Mouse (Mus musculus): ENCODE data around the gene Spty2d1. TPM values are rescaled to one million over a fixed set of nuclear protein-coding genes. Genes with fewer than 3 reads are reported as not detected.

Spty2d1 gene
- total and polyA plus RNA-seq, 3 experiments, result 14.4 to 36.9 (median 14.9) TPM

GRCm38 (mm10) chr7:46964070-46964469, 44.1 kb downstream of the Spty2d1 start:
- Histone ChIP-seq H3K27ac (ENCODE audit: control insufficient read depth, low read depth, low read length) (no peak overlapping the region), H3K4me1 (ENCODE audit: control insufficient read depth in 1 of 2, insufficient read depth in 2 of 2, low read length in 2 of 2) (peaks cover 17 to 22% of the 10 kb centered on the region in 2 experiments), H3K9me3 (replicated peaks; ENCODE audit: insufficient read depth, low read length) (no peaks in the 10 kb centered on the region), H3K79me2 (ENCODE audit: control insufficient read depth, insufficient read depth, low read length, poor library complexity) (no peaks in the 10 kb centered on the region), H3K9ac (ENCODE audit: control insufficient read depth, low read depth, low read length, poor library complexity, severe bottlenecking) (peak overlapping the region; percentile 67), H3K4me3 (ENCODE audit: control insufficient read depth in 1 of 2, insufficient read depth in 1 of 2, low read depth in 2 of 2, low read length in 2 of 2) (peak overlapping the region; percentile 49 to 56), H3K36me3 (ENCODE audit: control insufficient read depth in 1 of 2, insufficient read depth in 2 of 2, low read length in 2 of 2) (peaks cover 0 to 22% of the 10 kb centered on the region in 2 experiments; a peak in 2 of 4 replicates), H3K27me3 (ENCODE audit: control insufficient read depth in 1 of 2, insufficient read depth in 2 of 2, low read length in 2 of 2) (no peaks in the 10 kb centered on the region)
- TF ChIP-seq NELFE (IDR thresholded peaks at IDR 0.05; ENCODE audit: low read depth, low read length), result 0 out of 2 replicates have a peak, but pooled peaks have one; percentile 21
- 0 out of 2 replicates have a peak, but pooled peaks have one; percentile 6 for TF ChIP-seq SMC3 (IDR thresholded peaks at IDR 0.05; ENCODE audit: low read depth, low read length)
- TF ChIP-seq JUND (IDR thresholded peaks at IDR 0.05; ENCODE audit: low read depth, low read length), result no peak
- DNase-seq (ENCODE audit: low read depth, low spot score), result peak; percentile 23

DNA sequence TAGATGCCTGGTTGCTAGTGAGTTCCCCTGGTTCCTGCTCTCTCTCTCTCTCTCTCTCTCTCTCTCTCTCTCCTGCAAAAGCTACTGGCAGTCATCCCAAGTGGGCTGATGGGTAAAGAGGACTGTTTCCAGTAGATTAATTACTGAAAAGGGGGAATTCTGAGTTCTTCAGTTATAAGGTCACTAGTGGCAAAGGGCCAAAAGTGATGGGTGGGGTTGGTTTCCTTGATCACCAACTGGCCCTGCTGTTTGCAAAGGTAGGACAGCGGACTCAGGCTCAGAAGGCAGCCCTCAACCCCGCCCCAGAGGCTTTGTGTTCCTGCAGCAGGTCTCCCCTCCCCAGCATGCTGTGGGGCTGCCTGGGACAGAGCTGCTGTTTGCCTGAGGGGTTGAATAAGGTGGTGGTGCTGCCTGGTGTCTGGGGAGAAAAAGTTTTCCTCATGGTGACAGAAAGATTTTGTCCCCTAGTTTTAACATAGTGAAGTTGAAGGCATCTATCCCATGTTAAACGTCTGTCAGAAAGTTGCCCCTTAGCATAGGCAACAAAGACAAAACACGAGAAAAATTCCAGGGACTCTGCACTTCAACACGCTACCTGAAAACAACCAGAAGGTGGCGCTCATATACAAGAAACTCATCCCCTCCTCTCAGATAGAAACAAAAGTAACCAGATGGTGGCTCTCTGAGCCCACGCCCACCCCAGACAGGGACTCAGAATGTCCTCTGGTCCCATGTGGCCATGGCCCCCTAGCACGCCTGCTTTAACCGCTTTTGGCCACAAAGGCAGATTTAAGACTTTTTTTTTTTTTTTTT, 45.2 kb downstream of the Spty2d1 start:
- H3K27ac ChIP-seq (ENCODE audit: control insufficient read depth, low read depth, low read length), result no peak overlapping the region
- no peaks in the 10 kb centered on the region for H3K9me3 ChIP-seq (replicated peaks; ENCODE audit: insufficient read depth, low read length)
- peak overlapping the region; percentile 49 to 56 for H3K4me3 ChIP-seq (ENCODE audit: control insufficient read depth in 1 of 2, insufficient read depth in 1 of 2, low read depth in 2 of 2, low read length in 2 of 2)
- DNase-seq (ENCODE audit: low read depth, low spot score), result peak; percentile 88
- H3K9ac ChIP-seq (ENCODE audit: control insufficient read depth, low read depth, low read length, poor library complexity, severe bottlenecking), result peak overlapping the region; percentile 67
- no peaks in the 10 kb centered on the region for H3K79me2 ChIP-seq (ENCODE audit: control insufficient read depth, insufficient read depth, low read length, poor library complexity)
- H3K4me1 ChIP-seq (ENCODE audit: control insufficient read depth in 1 of 2, insufficient read depth in 2 of 2, low read length in 2 of 2), result peaks cover 17 to 22% of the 10 kb centered on the region in 2 experiments
- no peaks in the 10 kb centered on the region; a peak in 1 of 4 replicates for H3K27me3 ChIP-seq (ENCODE audit: control insufficient read depth in 1 of 2, insufficient read depth in 2 of 2, low read length in 2 of 2)
- peaks cover 0 to 22% of the 10 kb centered on the region in 2 experiments; a peak in 2 of 4 replicates for H3K36me3 ChIP-seq (ENCODE audit: control insufficient read depth in 1 of 2, insufficient read depth in 2 of 2, low read length in 2 of 2)
- TF ChIP-seq MYC (IDR thresholded peaks at IDR 0.05; ENCODE audit: low read depth, low read length) (peak; percentile 61; the same call in 1 of the 2 replicates), KAT2A (conservative IDR thresholded peaks at IDR 0.05; ENCODE audit: low read depth, low read length) (no peak), ETS1 (IDR thresholded peaks at IDR 0.05; ENCODE audit: low read depth, low read length) (peak; percentile 28; the same call in 1 of the 2 replicates), MAFK (IDR thresholded peaks at IDR 0.05; ENCODE audit: borderline replicate concordance, low read depth, low read length) (no peak), NELFE (IDR thresholded peaks at IDR 0.05; ENCODE audit: low read depth, low read length) (no peak), TCF12 (IDR thresholded peaks at IDR 0.05; ENCODE audit: low read depth, low read length) (peak; percentile 20; the same call in 1 of the 2 replicates), MEF2A (IDR thresholded peaks at IDR 0.05; ENCODE audit: extremely low read depth, insufficient replicate concordance, low read depth, low read length, poor library complexity, severe bottlenecking) (no peak), TBP (IDR thresholded peaks at IDR 0.05; ENCODE audit: low read depth, low read length) (0 out of 2 replicates have a peak, but pooled peaks have one; percentile 18), E2F4 (IDR thresholded peaks at IDR 0.05; ENCODE audit: borderline replicate concordance, low read depth, low read length) (no peak), ZC3H11A (IDR thresholded peaks at IDR 0.05; ENCODE audit: low read depth, low read length) (peak; percentile 89), MYB (IDR thresholded peaks at IDR 0.05; ENCODE audit: low read depth, low read length) (no peak), CHD2 (IDR thresholded peaks at IDR 0.05; ENCODE audit: low read length) (no peak), NRF1 (IDR thresholded peaks at IDR 0.05; ENCODE audit: insufficient read depth, low read depth, low read length, poor library complexity, severe bottlenecking) (no peak), ELF1 (IDR thresholded peaks at IDR 0.05; ENCODE audit: low read depth, low read length) (no peak), USF2 (IDR thresholded peaks at IDR 0.05; ENCODE audit: borderline replicate concordance in 1 of 2, insufficient read depth in 1 of 2, low read depth in 1 of 2, low read length in 2 of 2) (no peak), ZNF384 (IDR thresholded peaks at IDR 0.05; ENCODE audit: low read depth, low read length) (peak; percentile 60; the same call in 1 of the 2 replicates), POLR2AphosphoS2 (IDR thresholded peaks at IDR 0.05; ENCODE audit: low read length) (no peak), UBTF (IDR thresholded peaks at IDR 0.05; ENCODE audit: borderline replicate concordance, insufficient read depth, low read depth, low read length) (no peak), RCOR1 (IDR thresholded peaks at IDR 0.05; ENCODE audit: low read depth, low read length) (no peak), EP300 (IDR thresholded peaks at IDR 0.05; ENCODE audit: low read depth in 1 of 2, low read length in 2 of 2) (peak; percentile 20 to 32; a peak in 2 of 4 replicates), ZMIZ1 (IDR thresholded peaks at IDR 0.05; ENCODE audit: low read depth, low read length) (no peak), JUND (IDR thresholded peaks at IDR 0.05; ENCODE audit: low read depth, low read length) (peak; percentile 96), MXI1 (IDR thresholded peaks at IDR 0.05; ENCODE audit: low read depth, low read length) (peak; percentile 74; the same call in 1 of the 2 replicates), SIN3A (IDR thresholded peaks at IDR 0.05; ENCODE audit: low read length) (peak; percentile 72), GATA1 (IDR thresholded peaks at IDR 0.05; ENCODE audit: low read depth, low read length) (no peak), SMC3 (IDR thresholded peaks at IDR 0.05; ENCODE audit: low read depth, low read length) (peak; percentile 92), RAD21 (IDR thresholded peaks at IDR 0.05; ENCODE audit: low read depth, low read length) (peak; percentile 97), HCFC1 (IDR thresholded peaks at IDR 0.05; ENCODE audit: low read depth, low read length) (no peak)
